Mouse (Mus musculus) left cerebral cortex, adult 18-20 months (tissue): Measurements from ENCODE around the gene E130114P18Rik. TPM values are rescaled to one million over a fixed set of nuclear protein-coding genes. Genes with fewer than 3 reads are reported as not detected.

Experiments
- DNase-seq, 2 experiments: peaks; one replicate each; pipeline ENCODE4 v3.0.0; 2021 to 2022; ENCODE audit warnings: low spot score in 2 of 2, mixed read lengths in 1 of 2
- long read RNA-seq, 2 experiments: library from polyadenylated mRNA; stranded (forward); transcript quantifications; one replicate each; pipeline ENCODE4 v2.0.0; 2021
- total RNA-seq, 2 experiments: library from RNA; stranded (reverse); gene quantifications; 2 replicates each; pipeline ENCODE4 v1.2.3; 2021

Gene E130114P18Rik
- total RNA-seq, result 1 to 10 TPM; 6.1 to 7.4 TPM
- long read RNA-seq, experiment 1, partial matches to known transcripts, result 1 of 5 reads
- long read RNA-seq, experiment 1, other reads (novel, unspliced or antisense), result 1 of 5 reads
- long read RNA-seq, experiment 2, partial matches to known transcripts, result 0 of 1 reads
- long read RNA-seq, experiment 2, other reads (novel, unspliced or antisense), result 0 of 1 reads

- DNase-seq, result peak; percentile 22 to 41
These were observed at the start of gene E130114P18Rik for GRCm38 (mm10) chr4:97777706-97778176. TSS of gene E130114P18Rik (minus strand) at chr4:97778078.

GRCm38 (mm10) chr4:97827115-97827514, 49.2 kb upstream of the E130114P18Rik start:
- DNase-seq, result no peak

- DNase-seq, result no peak
These were observed 48.0 kb upstream of the E130114P18Rik start for GRCm38 (mm10) chr4:97825841-97826240.

- no peak for DNase-seq
These were observed 47.6 kb upstream of the E130114P18Rik start for GRCm38 (mm10) chr4:97825432-97825831.

- DNase-seq, result no peak
These were observed 46.6 kb upstream of the E130114P18Rik start for GRCm38 (mm10) chr4:97824451-97824850.

- no peak for DNase-seq
These were observed 45.6 kb upstream of the E130114P18Rik start for GRCm38 (mm10) chr4:97823512-97823911.

- no peak for DNase-seq
These were observed 43.8 kb upstream of the E130114P18Rik start for GRCm38 (mm10) chr4:97821556-97822251.

- no peak for DNase-seq
These were observed 42.8 kb upstream of the E130114P18Rik start for GRCm38 (mm10) chr4:97820474-97821259.

- no peak for DNase-seq
These were observed 41.2 kb upstream of the E130114P18Rik start for GRCm38 (mm10) chr4:97819101-97819500.

GRCm38 (mm10) chr4:97818498-97818897, 40.6 kb upstream of the E130114P18Rik start:
- DNase-seq, result no peak

GRCm38 (mm10) chr4:97817741-97818140, 39.9 kb upstream of the E130114P18Rik start:
- no peak for DNase-seq

GRCm38 (mm10) chr4:97816753-97817152, 38.9 kb upstream of the E130114P18Rik start:
- no peak for DNase-seq

GRCm38 (mm10) chr4:97816001-97816400, 38.1 kb upstream of the E130114P18Rik start:
- no peak for DNase-seq

- DNase-seq, result no peak
These were observed 36.6 kb upstream of the E130114P18Rik start for GRCm38 (mm10) chr4:97814515-97814914.

- no peak for DNase-seq
These were observed 36.1 kb upstream of the E130114P18Rik start for GRCm38 (mm10) chr4:97813996-97814395.

- DNase-seq, result no peak
These were observed 35.2 kb upstream of the E130114P18Rik start for GRCm38 (mm10) chr4:97813035-97813434.

- no peak for DNase-seq
These were observed 32.6 kb upstream of the E130114P18Rik start for GRCm38 (mm10) chr4:97810348-97810939.

GRCm38 (mm10) chr4:97809582-97810295, 31.9 kb upstream of the E130114P18Rik start:
- no peak for DNase-seq

- no peak for DNase-seq
These were observed 31.0 kb upstream of the E130114P18Rik start for GRCm38 (mm10) chr4:97808885-97809284.

- DNase-seq, result no peak
These were observed 29.0 kb upstream of the E130114P18Rik start for GRCm38 (mm10) chr4:97806924-97807323.
